Mouse (Mus musculus): Measurements from ENCODE around the gene Zbtb40. TPM values are rescaled to one million over a fixed set of nuclear protein-coding genes. Genes with fewer than 3 reads are reported as not detected.
A peak's percentile ranks its signal among the peaks of the same experiment; 100 is the strongest.

Gene Zbtb40
- polyA plus RNA-seq, 1 experiment, result 8.8 TPM

GRCm38 (mm10) chr4:137081401-137081800, 32.8 kb upstream of the Zbtb40 start:
- DNase-seq (ENCODE audit: low read depth in 1 of 2, low spot score in 2 of 2), result no peak
- Histone ChIP-seq H3K4me1 (ENCODE audit: control insufficient read depth, insufficient read depth, insufficient read length) (no peaks in the 10 kb centered on the region), H3K4me3 (ENCODE audit: extremely low read depth, insufficient read depth, insufficient read length) (no peak overlapping the region), H3K27me3 (ENCODE audit: control insufficient read depth, insufficient read depth, low read length) (no peaks in the 10 kb centered on the region), H3K36me3 (ENCODE audit: control insufficient read depth, insufficient read depth, low read length) (no peaks in the 10 kb centered on the region), H3K27ac (ENCODE audit: insufficient read depth, low read length) (no peak overlapping the region)
- 86% methylated on average over 4 of the region's 4 CpGs for WGBS
- TF ChIP-seq POLR2A (IDR thresholded peaks at IDR 0.05; ENCODE audit: low read depth, low read length), result no peak
- no peak for TF ChIP-seq CTCF (IDR thresholded peaks at IDR 0.05; ENCODE audit: extremely low read depth, insufficient read depth, insufficient read length, insufficient replicate concordance)

GRCm38 (mm10) chr4:137077216-137077615, 28.6 kb upstream of the Zbtb40 start:
- Histone ChIP-seq H3K27ac (ENCODE audit: insufficient read depth, low read length) (no peak overlapping the region), H3K27me3 (ENCODE audit: control insufficient read depth, insufficient read depth, low read length) (no peaks in the 10 kb centered on the region), H3K4me1 (ENCODE audit: control insufficient read depth, insufficient read depth, insufficient read length) (no peaks in the 10 kb centered on the region), H3K4me3 (ENCODE audit: extremely low read depth, insufficient read depth, insufficient read length) (no peak overlapping the region), H3K36me3 (ENCODE audit: control insufficient read depth, insufficient read depth, low read length) (no peaks in the 10 kb centered on the region)
- TF ChIP-seq CTCF (IDR thresholded peaks at IDR 0.05; ENCODE audit: extremely low read depth, insufficient read depth, insufficient read length, insufficient replicate concordance) (no peak), POLR2A (IDR thresholded peaks at IDR 0.05; ENCODE audit: low read depth, low read length) (no peak)
- WGBS, result 6% methylated on average over 2 of the region's 2 CpGs
- DNase-seq (ENCODE audit: low read depth in 1 of 2, low spot score in 2 of 2), result no peak

DNA sequence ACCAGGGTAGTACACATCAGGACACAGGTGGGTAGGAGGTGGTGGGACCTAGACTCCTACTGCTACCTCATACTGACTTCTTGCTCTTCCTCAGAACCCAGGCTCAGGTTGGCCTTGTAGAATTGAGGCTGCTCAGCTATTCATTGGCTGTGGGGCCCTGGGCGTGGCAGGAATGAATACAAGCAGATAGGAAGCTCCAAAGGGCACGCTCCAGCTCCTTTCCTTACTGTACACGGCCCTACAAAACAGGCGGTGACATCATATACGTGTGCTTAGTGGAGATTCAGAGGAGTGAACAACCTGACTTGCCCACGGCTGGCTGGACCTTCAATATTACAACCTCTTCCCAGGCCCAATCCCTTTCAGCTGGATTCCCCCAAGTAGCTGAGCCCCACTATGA, 22.6 kb upstream of the Zbtb40 start:
- 74% methylated on average over 6 of the region's 6 CpGs for WGBS
- no peak for DNase-seq (ENCODE audit: low read depth in 1 of 2, low spot score in 2 of 2)

GRCm38 (mm10) chr4:137068491-137068890, 19.9 kb upstream of the Zbtb40 start:
- H3K4me1 ChIP-seq (ENCODE audit: control insufficient read depth, insufficient read depth, insufficient read length), result peaks cover 8% of the 10 kb centered on the region; the same call in 1 of the 2 replicates
- H3K4me3 ChIP-seq (ENCODE audit: extremely low read depth, insufficient read depth, insufficient read length), result no peak overlapping the region
- H3K27me3 ChIP-seq (ENCODE audit: control insufficient read depth, insufficient read depth, low read length), result 0 out of 2 replicates have a peak, but pooled peaks cover 2% of the 10 kb centered on the region
- no peaks in the 10 kb centered on the region for H3K36me3 ChIP-seq (ENCODE audit: control insufficient read depth, insufficient read depth, low read length)
- WGBS, result 5% methylated on average over 8 of the region's 8 CpGs
- DNase-seq (ENCODE audit: low read depth in 1 of 2, low spot score in 2 of 2), result peak in 1 of 2 experiments; percentile 22
- H3K27ac ChIP-seq (ENCODE audit: insufficient read depth, low read length), result no peak overlapping the region
- TF ChIP-seq CTCF (IDR thresholded peaks at IDR 0.05; ENCODE audit: extremely low read depth, insufficient read depth, insufficient read length, insufficient replicate concordance) (no peak), POLR2A (IDR thresholded peaks at IDR 0.05; ENCODE audit: low read depth, low read length) (no peak)

More for the DNA sequence above, 22.6 kb upstream of the Zbtb40 start:
- no peak for TF ChIP-seq POLR2A (IDR thresholded peaks at IDR 0.05; ENCODE audit: low read depth, low read length)
- TF ChIP-seq CTCF (IDR thresholded peaks at IDR 0.05; ENCODE audit: extremely low read depth, insufficient read depth, insufficient read length, insufficient replicate concordance), result no peak
- H3K4me1 ChIP-seq (ENCODE audit: control insufficient read depth, insufficient read depth, insufficient read length), result peaks cover 8% of the 10 kb centered on the region; the same call in 1 of the 2 replicates
- no peaks in the 10 kb centered on the region for H3K36me3 ChIP-seq (ENCODE audit: control insufficient read depth, insufficient read depth, low read length)
- H3K27me3 ChIP-seq (ENCODE audit: control insufficient read depth, insufficient read depth, low read length), result 0 out of 2 replicates have a peak, but pooled peaks cover 2% of the 10 kb centered on the region
- no peak overlapping the region for H3K27ac ChIP-seq (ENCODE audit: insufficient read depth, low read length)
- no peak overlapping the region for H3K4me3 ChIP-seq (ENCODE audit: extremely low read depth, insufficient read depth, insufficient read length)

DNA sequence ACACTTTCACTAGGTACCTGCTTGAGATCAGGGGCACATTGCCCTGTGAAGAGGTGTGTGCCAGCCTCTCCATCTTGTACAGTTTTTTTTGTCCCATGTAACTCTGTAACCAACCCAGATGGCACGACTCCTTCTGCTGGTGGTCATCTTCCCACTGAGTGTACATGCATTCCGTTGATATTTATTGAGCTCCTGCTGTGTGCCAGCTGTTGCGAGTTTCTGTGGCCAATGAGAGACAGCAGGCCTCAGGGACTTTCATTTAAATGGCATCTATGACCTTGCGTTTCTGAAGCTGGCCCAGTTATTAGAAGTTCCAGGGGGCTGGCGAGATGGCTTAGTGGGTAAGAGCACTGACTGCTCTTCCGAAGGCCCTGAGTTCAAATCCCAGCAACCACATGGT, 17.2 kb upstream of the Zbtb40 start:
- no peaks in the 10 kb centered on the region for H3K36me3 ChIP-seq (ENCODE audit: control insufficient read depth, insufficient read depth, low read length)
- H3K27ac ChIP-seq (ENCODE audit: insufficient read depth, low read length), result no peak overlapping the region
- peaks cover 8% of the 10 kb centered on the region; the same call in 1 of the 2 replicates for H3K4me1 ChIP-seq (ENCODE audit: control insufficient read depth, insufficient read depth, insufficient read length)
- 89% methylated on average over 6 of the region's 6 CpGs for WGBS
- no peak overlapping the region for H3K4me3 ChIP-seq (ENCODE audit: extremely low read depth, insufficient read depth, insufficient read length)
- TF ChIP-seq POLR2A (IDR thresholded peaks at IDR 0.05; ENCODE audit: low read depth, low read length) (no peak), CTCF (IDR thresholded peaks at IDR 0.05; ENCODE audit: extremely low read depth, insufficient read depth, insufficient read length, insufficient replicate concordance) (no peak)
- no peak for DNase-seq (ENCODE audit: low read depth in 1 of 2, low spot score in 2 of 2)
- 0 out of 2 replicates have a peak, but pooled peaks cover 2% of the 10 kb centered on the region for H3K27me3 ChIP-seq (ENCODE audit: control insufficient read depth, insufficient read depth, low read length)

DNA sequence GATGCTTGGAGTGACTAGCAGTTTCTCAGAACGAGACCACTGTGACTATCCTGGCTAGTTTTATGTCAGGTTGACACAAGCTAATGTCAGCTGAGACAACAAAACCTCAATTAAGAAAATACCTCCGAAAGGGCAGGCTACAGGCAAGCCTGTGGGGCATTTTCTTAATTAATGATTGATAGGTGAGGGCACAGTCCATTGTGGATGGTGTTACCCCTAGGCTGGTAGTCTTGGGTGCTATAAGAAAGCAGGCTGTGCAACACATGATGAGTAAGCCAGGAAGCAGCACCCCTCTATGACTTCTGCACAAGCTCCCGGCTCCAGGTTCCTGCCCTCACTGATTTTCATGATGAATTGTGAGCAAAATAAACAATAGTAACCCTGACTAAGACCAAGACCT, 6.3 kb upstream of the Zbtb40 start:
- Histone ChIP-seq H3K4me1 (ENCODE audit: control insufficient read depth, insufficient read depth, insufficient read length) (no peaks in the 10 kb centered on the region), H3K4me3 (ENCODE audit: extremely low read depth, insufficient read depth, insufficient read length) (no peak overlapping the region), H3K27ac (ENCODE audit: insufficient read depth, low read length) (no peak overlapping the region), H3K27me3 (ENCODE audit: control insufficient read depth, insufficient read depth, low read length) (no peaks in the 10 kb centered on the region), H3K36me3 (ENCODE audit: control insufficient read depth, insufficient read depth, low read length) (no peaks in the 10 kb centered on the region)
- no peak for TF ChIP-seq POLR2A (IDR thresholded peaks at IDR 0.05; ENCODE audit: low read depth, low read length)
- TF ChIP-seq CTCF (IDR thresholded peaks at IDR 0.05; ENCODE audit: extremely low read depth, insufficient read depth, insufficient read length, insufficient replicate concordance), result no peak
- WGBS, result 65% methylated on average over 3 of the region's 3 CpGs
- DNase-seq (ENCODE audit: low read depth in 1 of 2, low spot score in 2 of 2), result no peak

- no peak for DNase-seq (ENCODE audit: low read depth in 1 of 2, low spot score in 2 of 2)
- TF ChIP-seq POLR2A (IDR thresholded peaks at IDR 0.05; ENCODE audit: low read depth, low read length), result no peak
- no peak for TF ChIP-seq CTCF (IDR thresholded peaks at IDR 0.05; ENCODE audit: extremely low read depth, insufficient read depth, insufficient read length, insufficient replicate concordance)
- no peaks in the 10 kb centered on the region for H3K27me3 ChIP-seq (ENCODE audit: control insufficient read depth, insufficient read depth, low read length)
- 78% methylated on average over 5 of the region's 5 CpGs for WGBS
- no peaks in the 10 kb centered on the region for H3K36me3 ChIP-seq (ENCODE audit: control insufficient read depth, insufficient read depth, low read length)
- H3K4me3 ChIP-seq (ENCODE audit: extremely low read depth, insufficient read depth, insufficient read length), result no peak overlapping the region
- H3K27ac ChIP-seq (ENCODE audit: insufficient read depth, low read length), result no peak overlapping the region
- no peaks in the 10 kb centered on the region for H3K4me1 ChIP-seq (ENCODE audit: control insufficient read depth, insufficient read depth, insufficient read length)
Observed at GRCm38 (mm10) chr4:137053810-137054209, 5.2 kb upstream of the Zbtb40 start.

Measured in spleen, adult 2 months (tissue).